8 mouse cellular contexts compared by ENCODE assay signal in genomic region chr4:134879410-134879981, GRCm38 (mm10). TPM values are rescaled to one million over a fixed set of nuclear protein-coding genes. Genes with fewer than 3 reads are reported as not detected.
DNase-seq lines count a peak whose midpoint lies in the region; ATAC-seq and TF ChIP-seq lines count a peak whose summit lies in the region.

No protein-coding gene starts in this region.

- no peaks in the 10 kb centered on the region; the same call in 1 of the 2 replicates for H3K27me3 ChIP-seq in erythroblast, embryonic 14.5 days (ENCODE audit: control insufficient read depth)
- H3K27me3 ChIP-seq in heart, embryonic 14.5 days (ENCODE audit: control insufficient read depth, insufficient read depth, low read length): no peaks in the 10 kb centered on the region
- no peaks in the 10 kb centered on the region for H3K27me3 ChIP-seq in liver, embryonic 15.5 days
- 0 out of 2 replicates have a peak, but pooled peaks cover 2% of the 10 kb centered on the region for H3K27me3 ChIP-seq in neural tube, embryonic 12.5 days (replicated peaks)
- H3K27me3 ChIP-seq in stomach, postnatal 0 days (ENCODE audit: control insufficient read depth, insufficient read depth, low read length): no peaks in the 10 kb centered on the region

- ATAC-seq in heart, embryonic 14.5 days (ENCODE audit: insufficient number of reproducible peaks, insufficient read depth, low FRiP score, low read depth): no peak
- no peak for ATAC-seq in liver, embryonic 15.5 days (ENCODE audit: insufficient read depth)
- peak; percentile 17; the same call in 1 of the 2 replicates for ATAC-seq in neural tube, embryonic 12.5 days (ENCODE audit: low FRiP score, low read depth)
- ATAC-seq in stomach, postnatal 0 days (ENCODE audit: low FRiP score, low TSS enrichment): no peak

- peak; percentile 70 for DNase-seq in CD4-positive helper T cell, adult 2 months (ENCODE audit: low read depth, low spot score)
- DNase-seq in brain, adult 2 months (ENCODE audit: low read depth, low spot score): peak; percentile 80
- DNase-seq in kidney, postnatal 10 days: peak; percentile 91
- DNase-seq in stomach, postnatal 0 days (ENCODE audit: low spot score): peak; percentile 78

- H3K4me1 ChIP-seq in erythroblast, embryonic 14.5 days (ENCODE audit: control insufficient read depth): peaks cover 63% of the 10 kb centered on the region
- peaks cover 12 to 14% of the 10 kb centered on the region in 2 experiments; a peak in 3 of 4 replicates for H3K4me1 ChIP-seq in heart, embryonic 14.5 days (ENCODE audit: control insufficient read depth in 2 of 2, insufficient read depth in 2 of 2, low read length in 2 of 2)
- H3K4me1 ChIP-seq in liver, embryonic 15.5 days (replicated peaks): peaks cover 52% of the 10 kb centered on the region
- H3K4me1 ChIP-seq in neural tube, embryonic 12.5 days: peaks cover 6% of the 10 kb centered on the region; the same call in 1 of the 2 replicates
- 0 out of 2 replicates have a peak, but pooled peaks cover 3% of the 10 kb centered on the region for H3K4me1 ChIP-seq in stomach, postnatal 0 days (replicated peaks; ENCODE audit: control insufficient read depth, insufficient read depth)

- H3K27ac ChIP-seq in heart, embryonic 14.5 days (replicated peaks in 1 of 2; ENCODE audit: control insufficient read depth in 1 of 2, insufficient read depth in 1 of 2, low read depth in 2 of 2, low read length in 2 of 2): no peak overlapping the region
- peak overlapping the region; percentile 29; the same call in 1 of the 2 replicates for H3K27ac ChIP-seq in liver, embryonic 15.5 days (replicated peaks)
- H3K27ac ChIP-seq in neural tube, embryonic 12.5 days: no peak overlapping the region
- H3K27ac ChIP-seq in stomach, postnatal 0 days (replicated peaks): no peak overlapping the region

- 5% methylated on average over 17 of the region's 17 CpGs for WGBS in heart, embryonic 14.5 days
- 15% methylated on average over 17 of the region's 17 CpGs for WGBS in liver, embryonic 15.5 days (ENCODE audit: insufficient replicate concordance)
- WGBS in neural tube, embryonic 12.5 days: 4% methylated on average over 17 of the region's 17 CpGs
- 5% methylated on average over 17 of the region's 17 CpGs for WGBS in stomach, postnatal 0 days

- no peaks in the 10 kb centered on the region for H3K9me3 ChIP-seq in erythroblast, embryonic 14.5 days (ENCODE audit: control insufficient read depth, low read length)
- H3K9me3 ChIP-seq in heart, embryonic 14.5 days (ENCODE audit: control insufficient read depth, low read length): no peaks in the 10 kb centered on the region
- H3K9me3 ChIP-seq in liver, embryonic 15.5 days (replicated peaks): no peaks in the 10 kb centered on the region
- H3K9me3 ChIP-seq in neural tube, embryonic 12.5 days: no peaks in the 10 kb centered on the region
- H3K9me3 ChIP-seq in stomach, postnatal 0 days (ENCODE audit: control insufficient read depth, low read length): no peaks in the 10 kb centered on the region

- TF ChIP-seq EP300 in stomach, postnatal 0 days (optimal IDR thresholded peaks at IDR 0.05): no peak

- peak; percentile 85 for TF ChIP-seq CTCF in stomach, postnatal 0 days (IDR thresholded peaks at IDR 0.05; ENCODE audit: low read depth)

- peak overlapping the region; percentile 42; the same call in 1 of the 2 replicates for H3K9ac ChIP-seq in heart, embryonic 14.5 days (ENCODE audit: low read length)
- no peak overlapping the region for H3K9ac ChIP-seq in liver, embryonic 15.5 days
- no peak overlapping the region for H3K9ac ChIP-seq in neural tube, embryonic 12.5 days
- H3K9ac ChIP-seq in stomach, postnatal 0 days (ENCODE audit: low read length): no peak overlapping the region

- peak overlapping the region; percentile 64 for H3K4me2 ChIP-seq in heart, embryonic 14.5 days (ENCODE audit: low read length)
- peak overlapping the region; percentile 55 for H3K4me2 ChIP-seq in liver, embryonic 15.5 days
- peak overlapping the region; percentile 60 for H3K4me2 ChIP-seq in neural tube, embryonic 12.5 days (replicated peaks)
- peak overlapping the region; percentile 54 for H3K4me2 ChIP-seq in stomach, postnatal 0 days (replicated peaks; ENCODE audit: low read depth)

- peak overlapping the region; percentile 25 for H3K4me3 ChIP-seq in erythroblast, embryonic 14.5 days (replicated peaks)
- H3K4me3 ChIP-seq in heart, embryonic 14.5 days (ENCODE audit: control insufficient read depth in 1 of 2, insufficient read depth in 1 of 2, low read depth in 1 of 2, low read length in 2 of 2): peak overlapping the region; percentile 31 to 53
- peak overlapping the region; percentile 23 for H3K4me3 ChIP-seq in liver, embryonic 15.5 days (replicated peaks)
- no peak overlapping the region; the same call in 1 of the 2 replicates for H3K4me3 ChIP-seq in neural tube, embryonic 12.5 days
- peak overlapping the region; percentile 18; the same call in 1 of the 2 replicates for H3K4me3 ChIP-seq in stomach, postnatal 0 days (ENCODE audit: low read depth, low read length)

- peaks cover 97% of the 10 kb centered on the region for H3K36me3 ChIP-seq in erythroblast, embryonic 14.5 days (ENCODE audit: control insufficient read depth)
- H3K36me3 ChIP-seq in heart, embryonic 14.5 days (ENCODE audit: control insufficient read depth, insufficient read depth, low read length): no peaks in the 10 kb centered on the region
- H3K36me3 ChIP-seq in liver, embryonic 15.5 days (replicated peaks): peaks cover 99% of the 10 kb centered on the region
- no peaks in the 10 kb centered on the region for H3K36me3 ChIP-seq in neural tube, embryonic 12.5 days
- no peaks in the 10 kb centered on the region for H3K36me3 ChIP-seq in stomach, postnatal 0 days (ENCODE audit: control insufficient read depth, insufficient read depth, low read length)

RNA-seq across cellular contexts. Expression of gene Rhd, which starts 15.2 kb away (rescaled TPM):
- polyA plus RNA-seq in erythroblast, embryonic 14.5 days (2012): 54.9 and 73.6 TPM in 2 replicates
- polyA plus RNA-seq in heart, embryonic 14.5 days (2014; fragmentation: Nextera tagmentation; extraction: Ambion mirVana): 3.6 and 5.5 TPM in 2 replicates
- polyA plus RNA-seq in liver, embryonic 15.5 days (2015; fragmentation: Nextera tagmentation; extraction: Ambion mirVana): 587 and 603 TPM in 2 replicates
- 5.4 and 6.7 TPM in 2 replicates for polyA plus RNA-seq in neural tube, embryonic 12.5 days (2016; fragmentation: Nextera tagmentation; extraction: Ambion mirVana)
- 0.47 TPM in 2 replicates for polyA plus RNA-seq in stomach, postnatal 0 days (2015; fragmentation: Nextera tagmentation; extraction: Ambion mirVana)

RNA-seq across cellular contexts. Expression of gene Maco1, which starts 26.4 kb away (rescaled TPM):
- 1.4 and 1.5 TPM in 2 replicates for polyA plus RNA-seq in erythroblast, embryonic 14.5 days (2012)
- 24.2 and 25.5 TPM in 2 replicates for polyA plus RNA-seq in heart, embryonic 14.5 days (2014; fragmentation: Nextera tagmentation; extraction: Ambion mirVana)
- polyA plus RNA-seq in liver, embryonic 15.5 days (2015; fragmentation: Nextera tagmentation; extraction: Ambion mirVana): 16.0 and 17.3 TPM in 2 replicates
- 92.8 and 96.9 TPM in 2 replicates for polyA plus RNA-seq in neural tube, embryonic 12.5 days (2016; fragmentation: Nextera tagmentation; extraction: Ambion mirVana)
- 20.8 and 24.1 TPM in 2 replicates for polyA plus RNA-seq in stomach, postnatal 0 days (2015; fragmentation: Nextera tagmentation; extraction: Ambion mirVana)

RNA-seq across cellular contexts. Expression of gene Tmem50a, which starts 35.3 kb away (rescaled TPM):
- 1.0 and 1.2 TPM in 2 replicates for polyA plus RNA-seq in erythroblast, embryonic 14.5 days (2012)
- polyA plus RNA-seq in heart, embryonic 14.5 days (2014; fragmentation: Nextera tagmentation; extraction: Ambion mirVana): 148 and 167 TPM in 2 replicates
- polyA plus RNA-seq in liver, embryonic 15.5 days (2015; fragmentation: Nextera tagmentation; extraction: Ambion mirVana): 70.6 and 79.4 TPM in 2 replicates
- polyA plus RNA-seq in neural tube, embryonic 12.5 days (2016; fragmentation: Nextera tagmentation; extraction: Ambion mirVana): 179 and 183 TPM in 2 replicates
- polyA plus RNA-seq in stomach, postnatal 0 days (2015; fragmentation: Nextera tagmentation; extraction: Ambion mirVana): 187 and 193 TPM in 2 replicates

RNA-seq across cellular contexts. Expression of gene Rsrp1, which starts 43.9 kb away (rescaled TPM):
- 62.6 and 71.3 TPM in 2 replicates for polyA plus RNA-seq in erythroblast, embryonic 14.5 days (2012)
- 341 TPM in 2 replicates for polyA plus RNA-seq in heart, embryonic 14.5 days (2014; fragmentation: Nextera tagmentation; extraction: Ambion mirVana)
- 280 and 309 TPM in 2 replicates for polyA plus RNA-seq in liver, embryonic 15.5 days (2015; fragmentation: Nextera tagmentation; extraction: Ambion mirVana)
- polyA plus RNA-seq in neural tube, embryonic 12.5 days (2016; fragmentation: Nextera tagmentation; extraction: Ambion mirVana): 470 and 511 TPM in 2 replicates
- polyA plus RNA-seq in stomach, postnatal 0 days (2015; fragmentation: Nextera tagmentation; extraction: Ambion mirVana): 278 and 283 TPM in 2 replicates

RNA-seq across cellular contexts. Expression of gene Syf2, which starts 51.2 kb away (rescaled TPM):
- 10.1 and 17.9 TPM in 2 replicates for polyA plus RNA-seq in erythroblast, embryonic 14.5 days (2012)
- polyA plus RNA-seq in heart, embryonic 14.5 days (2014; fragmentation: Nextera tagmentation; extraction: Ambion mirVana): 52.2 and 54.9 TPM in 2 replicates
- 46.4 and 50.2 TPM in 2 replicates for polyA plus RNA-seq in liver, embryonic 15.5 days (2015; fragmentation: Nextera tagmentation; extraction: Ambion mirVana)
- polyA plus RNA-seq in neural tube, embryonic 12.5 days (2016; fragmentation: Nextera tagmentation; extraction: Ambion mirVana): 82.6 and 85.0 TPM in 2 replicates
- 74.1 and 77.9 TPM in 2 replicates for polyA plus RNA-seq in stomach, postnatal 0 days (2015; fragmentation: Nextera tagmentation; extraction: Ambion mirVana)

Comparison
In these comparisons a context has a peak if more than half of its experiments do, and no peak if none do; other contexts are left out.
1. RNA of gene Tmem50a, which starts 35.3 kb away (polyA plus RNA-seq): 187 to 193 TPM in stomach, postnatal 0 days, 179 to 183 TPM in neural tube, embryonic 12.5 days, 148 to 167 TPM in heart, embryonic 14.5 days and 70.6 to 79.4 TPM in liver, embryonic 15.5 days; 1.0 to 1.2 TPM in erythroblast, embryonic 14.5 days; every median in the first group is over 10 times any median in the second.
2. Peak in every context shown above with its lines, with median percentiles within 50 percentile points of each other: DNase-seq and H3K4me2 ChIP-seq.